Mouse (Mus musculus) liver, embryonic 13.5 days (tissue): Measurements from ENCODE around the gene Fbxo2. TPM values are rescaled to one million over a fixed set of nuclear protein-coding genes. Genes with fewer than 3 reads are reported as not detected.
"Not testable (repeated sequence)": the region's sequence is repeated elsewhere in the genome, so short reads cannot be mapped to it uniquely, and the experiment has no call there.

ENCODE experiments used
- ATAC-seq: fragments of 200-750 bp; cut with Nextera tagmentation; 2 replicates; pipeline ENCODE4 v1.8.0; 2017; ENCODE audit warnings: low read depth, mild to moderate bottlenecking, moderate number of reproducible peaks, moderate library complexity
- DNase-seq: peaks from one replicate; pipeline ENCODE4 v3.0.0; 2022
- H3K27ac ChIP-seq: fragments of 300-500 bp; sonication (generic); 2 replicates; pipeline ENCODE4 v1.5.1; 2015; ENCODE audit warnings: moderate library complexity, mild to moderate bottlenecking, inconsistent platforms
- H3K27me3 ChIP-seq: fragments of 300-500 bp; sonication (generic); 2 replicates; pipeline ENCODE4 v1.6.1; 2015; ENCODE audit warnings: mild to moderate bottlenecking, inconsistent platforms
- H3K36me3 ChIP-seq: fragments of 300-500 bp; sonication (generic); 2 replicates; pipeline ENCODE4 v1.6.1; 2015; ENCODE audit warnings: mild to moderate bottlenecking, inconsistent platforms
- H3K4me1 ChIP-seq: fragments of 300-500 bp; sonication (generic); replicated peaks from 2 replicates; pipeline ENCODE4 v1.6.1; 2015; ENCODE audit warnings: inconsistent platforms
- H3K4me2 ChIP-seq: fragments of 300-500 bp; sonication (generic); 2 replicates; pipeline ENCODE4 v1.6.1; 2015; ENCODE audit warnings: inconsistent platforms, mild to moderate bottlenecking, moderate library complexity
- H3K4me3 ChIP-seq: fragments of 300-500 bp; sonication (generic); replicated peaks from 2 replicates; pipeline ENCODE4 v1.5.1; 2015; ENCODE audit warnings: mild to moderate bottlenecking, inconsistent platforms
- H3K9ac ChIP-seq: fragments of 300-500 bp; sonication (generic); 2 replicates; pipeline ENCODE4 v1.6.1; 2015; ENCODE audit warnings: mild to moderate bottlenecking, inconsistent platforms
- H3K9me3 ChIP-seq: fragments of 300-500 bp; sonication (generic); replicated peaks from 2 replicates; pipeline ENCODE4 v1.6.1; 2016; ENCODE audit warnings: inconsistent platforms
- WGBS: fragments of 180-500 bp; shearing (Covaris S2); methylation state at CpG from one replicate; pipeline ENCODE4 v1.1.7; 2015; ENCODE audit not compliant: insufficient replicate concordance; 5-methylcytosine and 5-hydroxymethylcytosine counted together
- polyA plus RNA-seq: library from polyadenylated mRNA; unstranded; fragments of >200 nt; fragmentation: Nextera tagmentation; extraction: Ambion mirVana; gene quantifications from 2 replicates; pipeline ENCODE4 v1.2.1, GENCODE M21; 2015

Fbxo2 gene
- polyA plus RNA-seq, 1 experiment from 2014 or later = 0.22 TPM

GRCm38 (mm10) chr4:148164002-148164439 is 3.6 kb downstream of the Fbxo2 start:
- ATAC-seq (0 out of 2 replicates have a peak, but pooled peaks have one; percentile 5), DNase-seq (peak; percentile 46)
- peak overlapping the region; percentile 40 for H3K4me2 ChIP-seq
- no peak overlapping the region for H3K27ac ChIP-seq
- H3K27me3 ChIP-seq = peaks cover 91% of the 10 kb centered on the region
- peak overlapping the region; percentile 23; the same call in 1 of the 2 replicates for H3K4me3 ChIP-seq
- no peak overlapping the region for H3K9ac ChIP-seq
- peaks cover 32% of the 10 kb centered on the region for H3K4me1 ChIP-seq
- no peaks in the 10 kb centered on the region for H3K9me3 ChIP-seq
- no peaks in the 10 kb centered on the region for H3K36me3 ChIP-seq
- 2% methylated on average over 29 of the region's 29 CpGs for WGBS

GRCm38 (mm10) chr4:148164461-148164860 is 4.0 kb downstream of the Fbxo2 start:
- no peaks in the 10 kb centered on the region for H3K9me3 ChIP-seq
- no peak for ATAC-seq
- peaks cover 90% of the 10 kb centered on the region for H3K27me3 ChIP-seq
- no peak overlapping the region for H3K27ac ChIP-seq
- 0 out of 2 replicates have a peak overlapping the region, but pooled peaks have one; percentile 23 for H3K4me3 ChIP-seq
- H3K4me1 ChIP-seq = peaks cover 28% of the 10 kb centered on the region
- no peak for DNase-seq
- H3K4me2 ChIP-seq = no peak overlapping the region; the same call in 1 of the 2 replicates
- no peak overlapping the region for H3K9ac ChIP-seq
- H3K36me3 ChIP-seq = no peaks in the 10 kb centered on the region
- WGBS = 1% methylated on average over 16 of the region's 16 CpGs

GRCm38 (mm10) chr4:148165551-148165950 is 5.1 kb downstream of the Fbxo2 start:
- Histone ChIP-seq H3K27ac (no peak overlapping the region), H3K9me3 (no peaks in the 10 kb centered on the region), H3K36me3 (no peaks in the 10 kb centered on the region), H3K27me3 (peaks cover 90% of the 10 kb centered on the region), H3K4me2 (no peak overlapping the region), H3K4me3 (no peak overlapping the region), H3K4me1 (peaks cover 17% of the 10 kb centered on the region), H3K9ac (no peak overlapping the region)
- WGBS = 15% methylated on average over 17 of the region's 17 CpGs
- no peak for DNase-seq
- ATAC-seq = no peak

- Histone ChIP-seq H3K4me1 (peaks cover 11% of the 10 kb centered on the region; the same call in 1 of the 2 replicates), H3K9ac (no peak overlapping the region), H3K4me2 (no peak overlapping the region), H3K36me3 (no peaks in the 10 kb centered on the region), H3K4me3 (no peak overlapping the region), H3K27ac (no peak overlapping the region), H3K9me3 (no peaks in the 10 kb centered on the region), H3K27me3 (peaks cover 88% of the 10 kb centered on the region)
- DNase-seq (no peak), ATAC-seq (no peak)
- 19% methylated on average over 10 of the region's 10 CpGs for WGBS
Observed at GRCm38 (mm10) chr4:148166431-148166830, 6.0 kb downstream of the Fbxo2 start.

GRCm38 (mm10) chr4:148166986-148167385 is 6.6 kb downstream of the Fbxo2 start:
- peaks cover 11% of the 10 kb centered on the region; the same call in 1 of the 2 replicates for H3K4me1 ChIP-seq
- no peak overlapping the region for H3K4me2 ChIP-seq
- H3K27ac ChIP-seq = no peak overlapping the region
- ATAC-seq (no peak), DNase-seq (no peak)
- 18% methylated on average over 4 of the region's 4 CpGs for WGBS
- H3K4me3 ChIP-seq = no peak overlapping the region
- peaks cover 88% of the 10 kb centered on the region for H3K27me3 ChIP-seq
- H3K9me3 ChIP-seq = no peaks in the 10 kb centered on the region
- H3K36me3 ChIP-seq = no peaks in the 10 kb centered on the region
- no peak overlapping the region for H3K9ac ChIP-seq

- H3K36me3 ChIP-seq = no peaks in the 10 kb centered on the region
- no peak overlapping the region for H3K4me2 ChIP-seq
- H3K27me3 ChIP-seq = peaks cover 88% of the 10 kb centered on the region
- no peak for DNase-seq
- no peak overlapping the region for H3K4me3 ChIP-seq
- H3K4me1 ChIP-seq = peaks cover 11% of the 10 kb centered on the region; the same call in 1 of the 2 replicates
- H3K9me3 ChIP-seq = no peaks in the 10 kb centered on the region
- ATAC-seq = no peak
- no peak overlapping the region for H3K9ac ChIP-seq
- 13% methylated on average over 7 of the region's 7 CpGs for WGBS
- H3K27ac ChIP-seq = no peak overlapping the region
Observed at GRCm38 (mm10) chr4:148168287-148168686, 7.9 kb downstream of the Fbxo2 start.

GRCm38 (mm10) chr4:148169586-148169985 is 9.2 kb downstream of the Fbxo2 start:
- DNase-seq = no peak
- 8% methylated on average over 15 of the region's 15 CpGs for WGBS
- ATAC-seq = no peak
- peaks cover 3% of the 10 kb centered on the region; the same call in 1 of the 2 replicates for H3K4me1 ChIP-seq
- no peaks in the 10 kb centered on the region for H3K36me3 ChIP-seq
- H3K9ac ChIP-seq = no peak overlapping the region
- peaks cover 88% of the 10 kb centered on the region for H3K27me3 ChIP-seq
- H3K27ac ChIP-seq = no peak overlapping the region
- H3K4me3 ChIP-seq = no peak overlapping the region
- H3K4me2 ChIP-seq = no peak overlapping the region
- H3K9me3 ChIP-seq = no peaks in the 10 kb centered on the region

GRCm38 (mm10) chr4:148170842-148171241 is 10.4 kb downstream of the Fbxo2 start:
- no peaks in the 10 kb centered on the region for H3K4me1 ChIP-seq
- ATAC-seq = no peak
- peaks cover 88% of the 10 kb centered on the region for H3K27me3 ChIP-seq
- WGBS = 3% methylated on average over 2 of the region's 2 CpGs
- H3K36me3 ChIP-seq = no peaks in the 10 kb centered on the region
- no peak overlapping the region for H3K27ac ChIP-seq
- no peak overlapping the region for H3K4me2 ChIP-seq
- H3K9me3 ChIP-seq = no peaks in the 10 kb centered on the region
- H3K4me3 ChIP-seq = no peak overlapping the region
- no peak for DNase-seq
- H3K9ac ChIP-seq = no peak overlapping the region

- H3K27me3 ChIP-seq = peaks cover 88% of the 10 kb centered on the region
- no peak overlapping the region for H3K9ac ChIP-seq
- no peak for ATAC-seq
- 43% methylated on average over 3 of the region's 3 CpGs for WGBS
- no peak overlapping the region for H3K27ac ChIP-seq
- DNase-seq = no peak
- H3K4me1 ChIP-seq = no peaks in the 10 kb centered on the region
- H3K4me2 ChIP-seq = no peak overlapping the region
- H3K4me3 ChIP-seq = no peak overlapping the region
- no peaks in the 10 kb centered on the region for H3K36me3 ChIP-seq
- H3K9me3 ChIP-seq = no peaks in the 10 kb centered on the region
Observed at GRCm38 (mm10) chr4:148171261-148171660, 10.8 kb downstream of the Fbxo2 start.

GRCm38 (mm10) chr4:148173811-148174494 is 13.5 kb downstream of the Fbxo2 start:
- Histone ChIP-seq H3K9ac (no peak overlapping the region), H3K27ac (no peak overlapping the region), H3K4me1 (no peaks in the 10 kb centered on the region), H3K9me3 (no peaks in the 10 kb centered on the region), H3K27me3 (peaks cover 92% of the 10 kb centered on the region), H3K4me2 (no peak overlapping the region), H3K4me3 (no peak overlapping the region), H3K36me3 (no peaks in the 10 kb centered on the region)
- ATAC-seq (no peak), DNase-seq (no peak)
- 6% methylated on average over 30 of the region's 30 CpGs for WGBS

- Histone ChIP-seq H3K4me1 (no peaks in the 10 kb centered on the region), H3K36me3 (no peaks in the 10 kb centered on the region), H3K9ac (no peak overlapping the region), H3K4me2 (no peak overlapping the region), H3K4me3 (no peak overlapping the region), H3K27ac (no peak overlapping the region), H3K27me3 (peaks cover 94% of the 10 kb centered on the region), H3K9me3 (no peaks in the 10 kb centered on the region)
- WGBS = 20% methylated on average over 12 of the region's 12 CpGs
- DNase-seq (no peak), ATAC-seq (no peak)
Observed at GRCm38 (mm10) chr4:148174495-148174862, 14.1 kb downstream of the Fbxo2 start.

- not testable (repeated sequence) for H3K4me3 ChIP-seq, H3K9me3 ChIP-seq, H3K27ac ChIP-seq, H3K36me3 ChIP-seq, H3K9ac ChIP-seq, H3K4me1 ChIP-seq, H3K4me2 ChIP-seq, DNase-seq, ATAC-seq
- 15% methylated on average over 5 of the region's 6 CpGs for WGBS
- H3K27me3 ChIP-seq = peaks cover 84% of the 10 kb centered on the region
Observed at GRCm38 (mm10) chr4:148176603-148177002, 16.2 kb downstream of the Fbxo2 start.
